Mouse (Mus musculus) NIH3T3 (cell line): ENCODE measurements at regions not wholly inside any gene's neighbourhood (a gene's known extent, or its start where the extent isn't known, plus 50 kb on each side); places are given as distances from the start of the nearest gene placed in this dataset.
"Not testable (repeated sequence)": the region's sequence is repeated elsewhere in the genome, so short reads cannot be mapped to it uniquely, and the experiment has no call there.

Source experiments
- DNase-seq: peaks from one replicate; pipeline ENCODE4 v3.0.0-alpha.2; 2012; ENCODE audit warnings: low read depth

- peak; percentile 39 for DNase-seq
These were observed 686.6 kb upstream of the 1700008P02Rik start for GRCm38 (mm10) chr3:7306800-7307199.

GRCm38 (mm10) chr3:7298511-7298910 is 678.3 kb upstream of the 1700008P02Rik start:
- DNase-seq = no peak

GRCm38 (mm10) chr3:7291026-7291425 is 670.8 kb upstream of the 1700008P02Rik start:
- no peak for DNase-seq

GRCm38 (mm10) chr3:7257591-7257990 is 637.3 kb upstream of the 1700008P02Rik start:
- DNase-seq = no peak

GRCm38 (mm10) chr3:7248337-7248736 is 628.1 kb upstream of the 1700008P02Rik start:
- no peak for DNase-seq

- DNase-seq = no peak
These were observed 609.5 kb upstream of the 1700008P02Rik start for GRCm38 (mm10) chr3:7229769-7230168.

GRCm38 (mm10) chr3:7188531-7188930 is 568.3 kb upstream of the 1700008P02Rik start:
- not testable (repeated sequence) for DNase-seq

- DNase-seq = no peak
These were observed 546.4 kb upstream of the 1700008P02Rik start for GRCm38 (mm10) chr3:7166596-7166995.

GRCm38 (mm10) chr3:7138996-7139395 is 518.8 kb upstream of the 1700008P02Rik start:
- DNase-seq = no peak

- DNase-seq = no peak
These were observed 514.5 kb upstream of the 1700008P02Rik start for GRCm38 (mm10) chr3:7134714-7135113.
